Mouse (Mus musculus) ES-Bruce4 (cell line): ENCODE results near the gene Mgst2.

Experiments
- CTCF ChIP-seq: IDR thresholded peaks from one replicate; pipeline ENCODE4 v1.8.1; 2011; ENCODE audit warnings: low read depth, low read length
- POLR2A ChIP-seq: IDR thresholded peaks from one replicate; pipeline ENCODE4 v1.8.1; 2011; ENCODE audit warnings: low read length; ENCODE audit not compliant: insufficient read depth

DNA sequence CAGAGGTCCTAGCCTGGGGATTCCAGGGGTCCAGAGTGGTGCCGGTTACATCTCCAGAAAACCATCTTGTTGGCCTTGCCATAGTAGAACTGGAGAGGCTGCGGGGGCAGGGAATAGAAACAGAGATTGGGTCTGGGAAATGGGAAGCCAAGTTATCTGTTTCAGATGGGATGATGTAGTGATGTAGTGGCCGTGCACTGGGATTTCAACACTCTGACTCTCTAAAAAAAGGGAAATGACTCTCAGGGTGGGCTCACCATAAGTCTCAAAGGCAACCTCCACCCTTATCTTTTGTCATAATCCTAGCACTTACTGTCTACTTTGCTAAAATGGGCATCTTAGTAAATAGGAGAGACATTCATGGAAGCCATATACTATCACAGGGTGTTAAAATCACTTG, 37.8 kb downstream of the Mgst2 start:
- no peak for TF ChIP-seq CTCF
- TF ChIP-seq POLR2A, result no peak
